Mouse (Mus musculus): ENCODE measurements around the gene Kcnj3.

GRCm38 (mm10) chr2:55479933-55480601 is 44.3 kb downstream of the Kcnj3 start:
- TF ChIP-seq POLR2A (IDR thresholded peaks at IDR 0.05; ENCODE audit: extremely low read depth, insufficient read depth, low read length) = no peak
- TF ChIP-seq CTCF (IDR thresholded peaks at IDR 0.05; ENCODE audit: extremely low read depth, insufficient read depth, low read length) = no peak
